Mouse (Mus musculus) ES-E14 (cell line): ENCODE data around the gene Ndfip2.

Experiments used
- CHD2 ChIP-seq: IDR thresholded peaks from 2 replicates; pipeline ENCODE4 v1.6.1; 2014; ENCODE audit warnings: mild to moderate bottlenecking, low read depth, low read length, inconsistent platforms
- HCFC1 ChIP-seq: IDR thresholded peaks from 2 replicates; pipeline ENCODE4 v1.6.1; 2012; ENCODE audit warnings: low read length, inconsistent platforms, borderline replicate concordance; ENCODE audit not compliant: insufficient read depth
- ZC3H11A ChIP-seq: IDR thresholded peaks from 2 replicates; pipeline ENCODE4 v1.6.1; 2012; ENCODE audit warnings: low read depth, mild to moderate bottlenecking, inconsistent platforms, low read length, borderline replicate concordance
- ZNF384 ChIP-seq: IDR thresholded peaks from 2 replicates; pipeline ENCODE4 v1.6.1; 2012; ENCODE audit warnings: low read depth, low read length, inconsistent platforms

- no peak for TF ChIP-seq CHD2
- no peak for TF ChIP-seq ZC3H11A
- TF ChIP-seq ZNF384: no peak
- no peak for TF ChIP-seq HCFC1
These were observed 33.8 kb downstream of the Ndfip2 start for GRCm38 (mm10) chr14:105292139-105292538.
